Mouse (Mus musculus) lung, embryonic 16.5 days (tissue): ENCODE results near the gene Alkbh1. TPM values are rescaled to one million over a fixed set of nuclear protein-coding genes. Genes with fewer than 3 reads are reported as not detected.

Experiments used
- microRNA-seq: library from miRNA; unstranded; fragments of <30 nt; microRNA quantifications from one replicate; pipeline ENCODE4, GENCODE M21; 2016
- polyA plus RNA-seq: library from polyadenylated mRNA; unstranded; fragments of >200 nt; fragmentation: Nextera tagmentation; extraction: Ambion mirVana; gene quantifications from 2 replicates; pipeline ENCODE4 v1.2.1, GENCODE M21; 2015

Gene Alkbh1
- polyA plus RNA-seq, 1 experiment from 2014 or later: 52.3 TPM

Small RNAs within 50 kb of the gene (microRNA-seq; reads per million reads assigned to microRNA genes)
- 40.7 reads per million, percentile 39 among the genes with 10 or more reads in this experiment for gene Mir3068

Other genes starting within 250 kb of the Alkbh1 start
- gene Samd15, start 244.3 kb downstream of the Alkbh1 start, polyA plus RNA-seq: 1.5 and 1.8 TPM in 2 replicates
- gene Tmed8, start 243.6 kb downstream of the Alkbh1 start, polyA plus RNA-seq: 2.4 and 2.7 TPM in 2 replicates
- 0.55 and 0.57 TPM in 2 replicates for gene Noxred1, start 205.3 kb downstream of the Alkbh1 start, polyA plus RNA-seq
- 40.8 and 41.7 TPM in 2 replicates for gene Vipas39, start 177.8 kb downstream of the Alkbh1 start, polyA plus RNA-seq
- 202 and 207 TPM in 2 replicates for gene Ahsa1, start 177.5 kb downstream of the Alkbh1 start, polyA plus RNA-seq
- 0.92 and 1.0 TPM in 2 replicates for gene Ism2, start 144.3 kb downstream of the Alkbh1 start, polyA plus RNA-seq
- 97.4 and 108 TPM in 2 replicates for gene Sptlc2, start 55.7 kb downstream of the Alkbh1 start, polyA plus RNA-seq
- gene Slirp, start 121 bp downstream of the Alkbh1 start, polyA plus RNA-seq: 283 and 303 TPM in 2 replicates
- 115 and 120 TPM in 2 replicates for gene Snw1, start 28.3 kb upstream of the Alkbh1 start, polyA plus RNA-seq
- not detected in 2 replicates for gene Gm5788, start 50.7 kb upstream of the Alkbh1 start, polyA plus RNA-seq
- gene Gm8300, start 70.3 kb upstream of the Alkbh1 start, polyA plus RNA-seq: not detected in 2 replicates
- not detected in 2 replicates for gene Oog1, start 158.7 kb upstream of the Alkbh1 start, polyA plus RNA-seq
- gene Gm4027, start 174.9 kb upstream of the Alkbh1 start, polyA plus RNA-seq: not detected in 2 replicates
- gene Gm16381, start 200.6 kb upstream of the Alkbh1 start, polyA plus RNA-seq: not detected in 2 replicates